19 mouse cellular contexts compared by ENCODE assay signal in the genomic region with DNA sequence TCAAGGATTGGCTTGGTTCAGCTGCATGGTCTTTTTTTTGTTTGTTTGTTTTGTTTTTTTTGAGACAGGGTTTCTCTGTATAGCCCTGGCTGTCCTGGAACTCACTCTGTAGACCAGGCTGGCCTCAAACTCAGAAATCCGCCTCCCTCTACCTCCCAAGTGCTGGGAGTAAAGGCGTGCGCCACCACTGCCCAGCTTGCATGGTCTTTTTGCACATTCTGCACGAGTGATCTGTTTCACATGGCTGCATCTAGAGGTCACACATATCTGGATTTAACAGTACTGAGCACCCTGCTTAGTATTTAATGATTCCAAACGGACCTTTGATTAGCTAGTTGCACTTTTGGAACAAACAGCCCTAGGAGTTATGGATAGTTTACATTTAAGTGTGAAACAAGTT. TPM values are rescaled to one million over a fixed set of nuclear protein-coding genes. Genes with fewer than 3 reads are reported as not detected.
A peak's percentile ranks its signal among the peaks of the same experiment; 100 is the strongest.
DNase-seq lines count a peak whose midpoint lies in the region; ATAC-seq and TF ChIP-seq lines count a peak whose summit lies in the region.
"Had no signal": no experiment of that assay in that cellular context is flagged by ENCODE, and none has a peak within 500 bp of the region (broad histone marks: within the 10 kb centered on the region; RNA-seq: fewer than 3 reads in every experiment).

No protein-coding gene starts in this region.

- TF ChIP-seq CTCF in kidney, adult 2 months (conservative IDR thresholded peaks at IDR 0.05; ENCODE audit: insufficient read depth, insufficient read length, low read depth, low read length), result no peak

- H3K9me3 ChIP-seq in kidney, embryonic 16.5 days (ENCODE audit: low read length), result no peaks in the 10 kb centered on the region
- H3K9me3 ChIP-seq: embryonic facial prominence, embryonic 13.5 days; limb, embryonic 10.5 days; liver, embryonic 13.5 days; midbrain, embryonic 15.5 days had no signal

- H3K4me2 ChIP-seq in kidney, embryonic 16.5 days (replicated peaks; ENCODE audit: low read depth, low read length), result no peak overlapping the region
- H3K4me2 ChIP-seq: embryonic facial prominence, embryonic 13.5 days; midbrain, embryonic 15.5 days had no signal

- no peak overlapping the region for H3K9ac ChIP-seq in kidney, embryonic 16.5 days (replicated peaks; ENCODE audit: low read length)
- H3K9ac ChIP-seq: embryonic facial prominence, embryonic 13.5 days; liver, embryonic 13.5 days; midbrain, embryonic 15.5 days had no signal

- no peak overlapping the region for H3K27ac ChIP-seq in kidney, adult 2 months (ENCODE audit: insufficient read depth, low read depth, low read length)
- no peak overlapping the region for H3K27ac ChIP-seq in kidney, embryonic 16.5 days (ENCODE audit: low read length)
- H3K27ac ChIP-seq: embryonic facial prominence, embryonic 13.5 days; layer of hippocampus, adult 2 months; limb, embryonic 10.5 days; midbrain, embryonic 15.5 days had no signal

- DNase-seq in kidney, adult 2 months, result peak; percentile 59
- no peak for DNase-seq in kidney, postnatal 10 days
- peak; percentile 77 for DNase-seq in A20 (ENCODE audit: low read depth, low spot score)
- DNase-seq in induced T-regulatory cell, adult 2 months (ENCODE audit: low read depth), result peak; percentile 13
- no peak for DNase-seq in left cerebral cortex, postnatal 4 days
- DNase-seq in left cerebral cortex, adult 9 months (ENCODE audit: low spot score in 2 of 2), result no peak
- DNase-seq in cerebellum, adult 11 months, result no peak
- DNase-seq: adrenal gland, postnatal 36 days; cerebellum, adult 9-11 months; gastrocnemius, postnatal 36 days; liver, embryonic 13.5 days had no signal

- no peak for TF ChIP-seq POLR2A in kidney, adult 2 months (IDR thresholded peaks at IDR 0.05; ENCODE audit: low read depth, low read length)

- H3K4me3 ChIP-seq in kidney, adult 2 months (ENCODE audit: insufficient read depth, low read depth, low read length), result no peak overlapping the region
- no peak overlapping the region for H3K4me3 ChIP-seq in kidney, embryonic 16.5 days (ENCODE audit: low read length)
- H3K4me3 ChIP-seq: embryonic facial prominence, embryonic 13.5 days; layer of hippocampus, adult 2 months; limb, embryonic 10.5 days; midbrain, embryonic 15.5 days; myocyte had no signal

- no peaks in the 10 kb centered on the region; the same call in 1 of the 2 replicates for H3K36me3 ChIP-seq in kidney, adult 2 months (ENCODE audit: control insufficient read depth, insufficient read depth, low read length)
- H3K36me3 ChIP-seq in kidney, embryonic 16.5 days (ENCODE audit: insufficient read depth, low read length), result peaks cover 5% of the 10 kb centered on the region; the same call in 1 of the 2 replicates

- no peaks in the 10 kb centered on the region for H3K27me3 ChIP-seq in kidney, adult 2 months (replicated peaks; ENCODE audit: control insufficient read depth, insufficient read depth, low read length)
- no peaks in the 10 kb centered on the region for H3K27me3 ChIP-seq in kidney, embryonic 16.5 days (ENCODE audit: insufficient read depth, low read length)
- H3K27me3 ChIP-seq: embryonic facial prominence, embryonic 13.5 days; liver, embryonic 13.5 days; midbrain, embryonic 15.5 days had no signal

- 28% methylated on average over 5 of the region's 5 CpGs for WGBS in kidney, adult 2 months
- WGBS in kidney, embryonic 16.5 days, result 48% methylated on average over 5 of the region's 5 CpGs

- H3K4me1 ChIP-seq in kidney, adult 2 months (ENCODE audit: control insufficient read depth, insufficient read depth, low read length), result peaks cover 8% of the 10 kb centered on the region; the same call in 1 of the 2 replicates
- H3K4me1 ChIP-seq in kidney, embryonic 16.5 days (ENCODE audit: insufficient read depth, low read length), result peaks cover 12% of the 10 kb centered on the region; the same call in 1 of the 2 replicates
- H3K4me1 ChIP-seq: embryonic facial prominence, embryonic 13.5 days; limb, embryonic 10.5 days; midbrain, embryonic 15.5 days had no signal

- ATAC-seq in kidney, embryonic 16.5 days (ENCODE audit: low FRiP score, low TSS enrichment), result 0 out of 2 replicates have a peak, but pooled peaks have one; percentile 12
- ATAC-seq: forebrain, embryonic 14.5 days; lung, postnatal 0 days; midbrain, embryonic 15.5 days had no signal

- intact Hi-C loops in left cerebral cortex, postnatal 4 days (cut with DNase I), result no loop called here

RNA-seq across cellular contexts. Expression of a gene that starts 22.5 kb away (rescaled TPM):
- polyA plus RNA-seq in kidney, adult 2 months (2012; rRNA removed), result 6.1 and 6.5 TPM in 2 replicates
- 12.9 and 15.0 TPM in 2 replicates for polyA plus RNA-seq in kidney, embryonic 16.5 days (2015; fragmentation: Nextera tagmentation; extraction: Ambion mirVana)
- total RNA-seq in left cerebral cortex, postnatal 4 days (2021), result 10 to 100 TPM; 26.2 to 26.3 TPM

RNA-seq across cellular contexts. Expression of a gene that starts 37.3 kb away (rescaled TPM):
- polyA plus RNA-seq in kidney, adult 2 months (2012; rRNA removed), result 83.2 and 93.1 TPM in 2 replicates
- 15.5 and 15.7 TPM in 2 replicates for polyA plus RNA-seq in kidney, embryonic 16.5 days (2015; fragmentation: Nextera tagmentation; extraction: Ambion mirVana)
- total RNA-seq in left cerebral cortex, postnatal 4 days (2021), result 10 to 100 TPM; 48.8 to 50.7 TPM

RNA-seq across cellular contexts. Expression of a gene that starts 40.8 kb away (rescaled TPM):
- polyA plus RNA-seq in kidney, adult 2 months (2012; rRNA removed), result 10.2 and 12.7 TPM in 2 replicates
- polyA plus RNA-seq in kidney, embryonic 16.5 days (2015; fragmentation: Nextera tagmentation; extraction: Ambion mirVana), result 15.3 and 18.5 TPM in 2 replicates
- total RNA-seq in left cerebral cortex, postnatal 4 days (2021), result 1 to 10 TPM; 2.2 to 4.3 TPM

RNA-seq across cellular contexts. Expression of a gene that starts 40.8 kb away (rescaled TPM):
- 25.5 and 28.4 TPM in 2 replicates for polyA plus RNA-seq in kidney, adult 2 months (2012; rRNA removed)
- polyA plus RNA-seq in kidney, embryonic 16.5 days (2015; fragmentation: Nextera tagmentation; extraction: Ambion mirVana), result 12.0 and 15.6 TPM in 2 replicates
- total RNA-seq in left cerebral cortex, postnatal 4 days (2021), result 10 to 100 TPM; 17.6 to 18.3 TPM

Comparison
In these comparisons a context has a peak if more than half of its experiments do, and no peak if none do; other contexts are left out.
1. DNase-seq: peak in kidney, adult 2 months (single experiment), A20 (single experiment) and induced T-regulatory cell, adult 2 months (single experiment); none in kidney, postnatal 10 days (single experiment), left cerebral cortex, postnatal 4 days (single experiment), left cerebral cortex, adult 9 months (0 of 2) and cerebellum, adult 11 months (single experiment).